Mouse (Mus musculus): ENCODE results near the gene Mttp.

The Mttp gene

DNA sequence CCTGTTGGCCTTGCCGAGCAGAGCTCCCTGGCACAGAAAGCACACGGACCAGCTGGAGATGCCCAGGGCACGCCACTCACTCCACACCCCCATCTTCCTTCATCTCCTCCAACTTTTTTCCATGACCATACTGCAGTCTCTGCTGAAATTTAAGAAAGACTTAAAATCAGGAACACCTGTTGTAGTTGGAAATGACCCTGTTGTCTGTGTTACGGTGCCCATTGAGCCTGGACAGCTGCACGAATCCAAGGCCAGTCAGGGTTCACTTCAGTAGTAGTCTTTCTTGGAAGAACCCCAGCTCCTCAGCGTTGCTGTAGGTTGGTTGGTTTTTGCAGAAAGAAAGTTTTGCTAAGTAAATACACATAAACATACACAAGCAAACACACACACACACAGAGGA is 95.2 kb downstream of the Mttp start:
- DNase-seq, result no peak

DNA sequence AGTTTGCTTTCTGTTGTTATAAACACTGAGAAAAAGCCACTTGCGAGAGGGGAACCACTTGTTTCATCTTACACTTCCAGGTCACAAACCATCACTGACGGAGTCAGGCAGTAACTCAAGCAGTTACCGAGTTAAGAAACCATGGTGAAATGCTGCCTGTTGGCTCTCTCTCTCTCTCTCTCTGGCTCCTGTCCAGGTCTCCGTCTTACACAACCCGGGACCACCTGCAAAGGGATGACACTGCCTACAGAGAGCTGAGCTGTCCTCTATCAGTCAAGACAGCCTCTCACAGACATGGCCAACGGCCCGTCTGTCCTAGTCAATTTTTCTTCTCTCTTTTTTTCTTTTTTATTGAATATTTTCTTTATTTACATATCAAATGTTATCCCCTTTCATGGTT is 101.5 kb downstream of the Mttp start:
- no peak for DNase-seq

DNA sequence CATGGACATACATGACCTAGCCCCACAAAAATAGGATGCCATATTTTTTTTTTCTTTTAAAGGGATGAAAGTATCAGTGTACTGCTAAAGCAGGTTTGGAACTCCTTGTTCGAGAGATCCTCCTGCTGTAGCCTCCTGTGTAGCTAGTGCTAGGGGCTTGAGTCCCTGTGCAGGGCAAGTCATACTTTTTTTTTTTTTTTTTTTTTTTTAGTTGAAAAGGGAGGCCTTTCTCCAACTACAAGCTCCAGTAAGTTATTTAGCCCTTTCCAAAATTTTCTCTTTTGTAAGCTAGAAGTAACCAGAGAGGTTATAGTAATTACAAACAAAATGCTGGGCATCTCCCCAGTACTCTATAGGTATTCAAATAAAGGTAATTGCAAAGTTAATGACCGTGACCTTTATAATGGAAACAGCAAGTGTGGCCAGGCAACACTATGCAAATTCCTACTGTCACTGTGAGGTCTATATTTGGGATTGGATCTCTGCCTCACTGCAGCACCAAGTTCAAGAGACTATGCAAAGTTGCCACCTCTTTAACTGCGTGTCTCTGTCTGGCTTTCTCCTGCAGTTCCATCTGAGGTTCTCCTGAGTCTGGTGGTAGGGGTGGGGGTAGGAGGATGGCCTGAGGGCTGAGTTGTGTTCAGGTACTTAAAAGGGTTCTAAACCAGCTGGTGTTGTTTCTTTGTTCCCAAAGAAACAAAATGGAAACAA is 103.0 kb downstream of the Mttp start:
- no peak for DNase-seq

DNA sequence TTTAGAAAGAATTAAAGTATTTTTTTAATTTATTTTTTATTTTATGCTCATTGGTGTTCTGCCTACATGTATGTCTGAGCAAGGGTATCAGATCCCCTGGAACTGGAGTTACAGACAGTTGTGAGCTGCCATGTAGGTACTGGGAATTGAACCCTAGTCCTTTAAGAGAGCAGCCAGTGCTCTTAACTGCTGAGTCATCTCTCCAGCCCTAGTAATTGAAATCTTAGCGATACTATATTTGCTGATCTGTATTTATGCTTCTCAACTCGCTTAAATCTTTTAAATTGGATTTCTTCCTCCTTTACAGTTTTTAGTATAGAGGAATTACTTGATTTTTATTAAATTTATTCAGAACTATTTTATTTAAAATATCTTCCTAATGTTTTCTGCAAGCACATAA is 103.8 kb downstream of the Mttp start:
- no peak for DNase-seq

Measured in lung, adult 18-20 months (tissue).